Mouse (Mus musculus): ENCODE data around the gene Arhgef26.

DNA sequence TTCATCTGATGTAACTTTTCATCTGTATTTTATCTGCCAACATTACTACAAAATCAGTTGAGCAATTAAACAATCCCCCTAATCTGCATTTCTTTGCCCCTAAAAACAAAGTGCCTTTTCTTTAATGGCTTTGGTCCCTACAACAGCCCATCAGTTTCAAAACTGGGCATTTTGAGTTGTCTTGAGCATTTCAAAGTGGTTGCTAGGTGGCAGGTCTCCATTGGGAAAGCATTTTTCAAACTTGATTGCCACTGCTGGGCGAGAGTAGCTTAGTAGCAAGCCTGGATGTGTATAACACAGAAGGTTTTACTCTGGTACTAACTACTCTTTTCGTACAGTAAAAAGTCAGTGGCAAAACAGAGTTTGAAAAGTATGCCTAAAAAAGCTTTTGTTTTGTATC is 10.2 kb upstream of the Arhgef26 start:
- TF ChIP-seq CTCF (IDR thresholded peaks at IDR 0.05; ENCODE audit: borderline replicate concordance, extremely low read depth, insufficient read depth, insufficient read length) (no peak), POLR2A (IDR thresholded peaks at IDR 0.05; ENCODE audit: borderline replicate concordance, extremely low read depth, insufficient read depth, insufficient read length, poor library complexity, severe bottlenecking) (no peak)

Measured in brain, embryonic 14.5 days (tissue).